Mouse (Mus musculus): ENCODE results near the gene Ppp2r2c. TPM values are rescaled to one million over a fixed set of nuclear protein-coding genes. Genes with fewer than 3 reads are reported as not detected.
A peak's percentile ranks its signal among the peaks of the same experiment; 100 is the strongest.

Gene Ppp2r2c
- polyA plus RNA-seq, 1 experiment: not detected

DNA sequence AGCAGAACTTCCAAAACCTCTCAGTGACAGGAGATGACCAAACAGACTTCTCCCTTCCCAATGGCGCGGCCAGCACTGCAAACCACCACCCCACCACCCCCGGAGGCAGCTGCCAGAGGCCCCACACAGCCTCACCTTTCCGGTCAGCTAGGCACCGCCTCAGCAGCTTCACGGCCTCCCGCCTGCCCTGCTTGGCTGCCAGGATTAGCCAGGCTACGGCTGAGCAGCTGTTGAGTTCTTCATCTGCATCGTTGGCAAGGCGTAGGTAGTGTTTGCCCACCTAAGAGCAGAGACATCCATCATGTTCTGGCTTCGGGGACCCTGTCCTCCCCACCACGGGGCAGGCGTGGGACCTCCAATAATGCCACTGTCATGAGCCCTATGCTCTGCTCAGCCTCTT is 107.0 kb downstream of the Ppp2r2c start:
- Histone ChIP-seq H3K27me3 (ENCODE audit: control insufficient read depth) (no peaks in the 10 kb centered on the region), H3K36me3 (ENCODE audit: control insufficient read depth) (no peaks in the 10 kb centered on the region; the same call in 1 of the 2 replicates), H3K4me3 (replicated peaks) (no peak overlapping the region), H3K4me1 (ENCODE audit: control insufficient read depth) (no peaks in the 10 kb centered on the region), H3K9me3 (ENCODE audit: control insufficient read depth, low read length) (no peaks in the 10 kb centered on the region)
- no peak for TF ChIP-seq GATA1 (IDR thresholded peaks at IDR 0.05; ENCODE audit: low read length)
- TF ChIP-seq TAL1 (IDR thresholded peaks at IDR 0.05; ENCODE audit: low read length): no peak

DNA sequence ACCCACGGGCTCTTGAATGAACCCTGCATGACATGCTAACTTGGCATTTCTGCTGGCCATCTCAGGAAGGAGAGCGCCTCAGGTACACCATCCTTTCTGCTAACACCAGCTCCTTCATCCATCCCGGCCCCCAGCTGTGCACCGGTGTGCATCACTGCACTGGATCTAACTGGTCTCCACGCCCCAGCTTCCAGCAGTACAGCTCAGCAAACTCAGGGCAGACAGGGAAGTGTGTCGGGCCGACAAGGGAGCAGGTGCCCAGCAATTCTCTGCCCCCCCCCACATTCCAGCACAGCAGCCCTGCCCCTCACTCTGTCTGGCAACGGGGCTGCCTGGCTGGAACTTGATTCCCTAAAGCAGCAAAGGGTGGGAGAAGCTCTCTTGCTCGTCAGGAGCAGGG is 109.5 kb downstream of the Ppp2r2c start:
- Histone ChIP-seq H3K9me3 (ENCODE audit: control insufficient read depth, low read length) (no peaks in the 10 kb centered on the region), H3K4me1 (ENCODE audit: control insufficient read depth) (no peaks in the 10 kb centered on the region), H3K36me3 (ENCODE audit: control insufficient read depth) (no peaks in the 10 kb centered on the region; the same call in 1 of the 2 replicates), H3K27me3 (ENCODE audit: control insufficient read depth) (no peaks in the 10 kb centered on the region), H3K4me3 (replicated peaks) (no peak overlapping the region)
- TF ChIP-seq TAL1 (IDR thresholded peaks at IDR 0.05; ENCODE audit: low read length) (no peak), GATA1 (IDR thresholded peaks at IDR 0.05; ENCODE audit: low read length) (no peak)

GRCm38 (mm10) chr5:36979001-36979400 is 110.7 kb downstream of the Ppp2r2c start:
- H3K4me1 ChIP-seq (ENCODE audit: control insufficient read depth): no peaks in the 10 kb centered on the region
- no peaks in the 10 kb centered on the region for H3K9me3 ChIP-seq (ENCODE audit: control insufficient read depth, low read length)
- TF ChIP-seq GATA1 (IDR thresholded peaks at IDR 0.05; ENCODE audit: low read length) (no peak), TAL1 (IDR thresholded peaks at IDR 0.05; ENCODE audit: low read length) (no peak)
- H3K36me3 ChIP-seq (ENCODE audit: control insufficient read depth): no peaks in the 10 kb centered on the region; the same call in 1 of the 2 replicates
- H3K27me3 ChIP-seq (ENCODE audit: control insufficient read depth): no peaks in the 10 kb centered on the region
- H3K4me3 ChIP-seq (replicated peaks): no peak overlapping the region

GRCm38 (mm10) chr5:36979631-36980030 is 111.3 kb downstream of the Ppp2r2c start:
- H3K36me3 ChIP-seq (ENCODE audit: control insufficient read depth): no peaks in the 10 kb centered on the region; the same call in 1 of the 2 replicates
- TF ChIP-seq TAL1 (IDR thresholded peaks at IDR 0.05; ENCODE audit: low read length) (no peak), GATA1 (IDR thresholded peaks at IDR 0.05; ENCODE audit: low read length) (no peak)
- no peak overlapping the region for H3K4me3 ChIP-seq (replicated peaks)
- H3K9me3 ChIP-seq (ENCODE audit: control insufficient read depth, low read length): no peaks in the 10 kb centered on the region
- H3K4me1 ChIP-seq (ENCODE audit: control insufficient read depth): no peaks in the 10 kb centered on the region
- no peaks in the 10 kb centered on the region for H3K27me3 ChIP-seq (ENCODE audit: control insufficient read depth)

DNA sequence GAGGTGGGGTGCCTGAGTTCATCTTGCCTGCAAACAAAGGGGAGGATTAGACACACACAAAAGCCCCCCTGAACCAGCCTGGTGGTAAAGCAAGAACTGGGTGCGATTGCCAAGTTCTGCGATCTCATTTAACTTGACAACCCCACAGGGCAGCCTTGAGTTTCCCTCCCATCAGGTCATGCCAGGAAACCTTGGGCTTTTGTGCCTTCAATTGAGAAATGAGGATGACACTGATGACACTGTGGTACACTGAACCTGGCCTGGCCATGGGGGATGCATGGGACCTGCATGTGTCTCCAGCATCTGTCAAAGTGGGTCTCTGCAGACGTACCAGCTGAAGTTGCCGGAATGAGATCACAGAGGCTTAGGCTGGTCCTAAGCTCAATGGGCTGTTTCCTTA is 114.0 kb downstream of the Ppp2r2c start:
- Histone ChIP-seq H3K27me3 (ENCODE audit: control insufficient read depth) (0 out of 2 replicates have a peak, but pooled peaks cover 2% of the 10 kb centered on the region), H3K4me3 (replicated peaks) (no peak overlapping the region), H3K4me1 (ENCODE audit: control insufficient read depth) (no peaks in the 10 kb centered on the region), H3K36me3 (ENCODE audit: control insufficient read depth) (no peaks in the 10 kb centered on the region), H3K9me3 (ENCODE audit: control insufficient read depth, low read length) (no peaks in the 10 kb centered on the region)
- TF ChIP-seq GATA1 (IDR thresholded peaks at IDR 0.05; ENCODE audit: low read length) (no peak), TAL1 (IDR thresholded peaks at IDR 0.05; ENCODE audit: low read length) (no peak)

GRCm38 (mm10) chr5:36986617-36987016 is 118.3 kb downstream of the Ppp2r2c start:
- Histone ChIP-seq H3K4me3 (replicated peaks) (no peak overlapping the region), H3K9me3 (ENCODE audit: control insufficient read depth, low read length) (no peaks in the 10 kb centered on the region), H3K4me1 (ENCODE audit: control insufficient read depth) (peaks cover 11% of the 10 kb centered on the region), H3K36me3 (ENCODE audit: control insufficient read depth) (no peaks in the 10 kb centered on the region), H3K27me3 (ENCODE audit: control insufficient read depth) (peaks cover 13% of the 10 kb centered on the region)
- TF ChIP-seq GATA1 (IDR thresholded peaks at IDR 0.05; ENCODE audit: low read length) (no peak), TAL1 (IDR thresholded peaks at IDR 0.05; ENCODE audit: low read length) (no peak)

DNA sequence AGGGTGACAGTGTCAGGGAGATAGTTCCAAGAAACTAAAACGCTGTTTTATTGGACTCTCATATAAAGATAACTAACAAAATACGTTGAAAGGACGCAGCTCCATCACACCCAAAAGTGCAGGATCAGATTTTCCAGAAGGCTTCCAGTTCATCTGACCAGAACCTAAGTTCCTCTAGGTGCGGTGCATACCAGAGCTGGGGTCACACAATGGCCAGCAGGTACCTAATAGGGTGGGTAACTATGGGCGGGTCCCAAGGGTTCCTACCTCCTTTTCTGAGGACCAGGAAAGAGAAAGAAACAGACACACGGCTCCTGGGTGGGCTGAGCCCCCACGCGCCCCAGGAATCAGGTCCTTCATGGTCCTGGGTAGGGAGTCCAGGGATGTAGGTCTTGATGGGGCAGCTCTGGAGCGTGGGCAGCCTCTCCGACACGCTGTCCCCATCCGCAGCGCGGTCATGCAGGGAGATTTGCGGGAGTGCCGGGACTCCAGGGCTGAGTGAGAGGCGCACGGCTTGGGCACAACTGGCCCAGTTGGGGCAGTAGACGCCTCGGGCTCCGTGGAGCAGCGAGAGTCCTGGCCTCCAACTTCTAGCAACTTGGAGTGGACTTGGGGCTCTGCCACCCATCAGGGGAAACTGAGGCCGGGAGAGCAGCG is 119.9 kb downstream of the Ppp2r2c start:
- Histone ChIP-seq H3K4me1 (ENCODE audit: control insufficient read depth) (peaks cover 11% of the 10 kb centered on the region), H3K36me3 (ENCODE audit: control insufficient read depth) (no peaks in the 10 kb centered on the region), H3K9me3 (ENCODE audit: control insufficient read depth, low read length) (no peaks in the 10 kb centered on the region), H3K27me3 (ENCODE audit: control insufficient read depth) (peaks cover 13% of the 10 kb centered on the region), H3K4me3 (replicated peaks) (peak overlapping the region; percentile 52)
- TF ChIP-seq TAL1 (IDR thresholded peaks at IDR 0.05; ENCODE audit: low read length) (no peak), GATA1 (IDR thresholded peaks at IDR 0.05; ENCODE audit: low read length) (no peak)

GRCm38 (mm10) chr5:36988781-36989624 is 120.7 kb downstream of the Ppp2r2c start, which contains the start of gene Wfs1:
TSS of gene Wfs1 (minus strand) at chr5:36989205.
- Histone ChIP-seq H3K27me3 (ENCODE audit: control insufficient read depth) (peaks cover 13% of the 10 kb centered on the region), H3K4me3 (replicated peaks) (peak within 1 kb of the TSS; percentile 52)
- TF ChIP-seq TAL1 (IDR thresholded peaks at IDR 0.05; ENCODE audit: low read length): no peak
- TF ChIP-seq GATA1 (IDR thresholded peaks at IDR 0.05; ENCODE audit: low read length): no peak

DNA sequence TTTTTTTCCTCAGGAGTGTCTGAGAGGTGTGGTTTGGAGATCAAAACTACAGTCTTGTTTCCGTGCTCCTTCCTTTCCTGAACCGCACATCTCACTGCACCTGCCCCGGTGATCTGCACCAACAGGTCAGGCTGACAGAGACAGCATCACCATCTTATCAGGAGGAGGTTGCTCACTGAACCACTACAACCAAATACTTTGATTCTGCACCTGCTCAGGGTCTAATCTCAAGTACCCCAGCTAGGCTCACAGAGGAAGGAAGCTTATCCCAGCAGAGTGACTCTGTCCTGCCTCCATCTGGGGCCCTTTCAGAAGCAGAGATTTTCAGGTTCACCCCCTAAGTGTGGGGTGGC is 121.3 kb downstream of the Ppp2r2c start:
- TF ChIP-seq GATA1 (IDR thresholded peaks at IDR 0.05; ENCODE audit: low read length) (no peak), TAL1 (IDR thresholded peaks at IDR 0.05; ENCODE audit: low read length) (no peak)
- H3K36me3 ChIP-seq (ENCODE audit: control insufficient read depth): no peaks in the 10 kb centered on the region
- no peak overlapping the region for H3K4me3 ChIP-seq (replicated peaks)
- H3K27me3 ChIP-seq (ENCODE audit: control insufficient read depth): peaks cover 13% of the 10 kb centered on the region
- H3K4me1 ChIP-seq (ENCODE audit: control insufficient read depth): peaks cover 11% of the 10 kb centered on the region
- H3K9me3 ChIP-seq (ENCODE audit: control insufficient read depth, low read length): no peaks in the 10 kb centered on the region

More at GRCm38 (mm10) chr5:36988781-36989624, 120.7 kb downstream of the Ppp2r2c start, which contains the start of gene Wfs1:
- Histone ChIP-seq H3K9me3 (ENCODE audit: control insufficient read depth, low read length) (no peaks in the 10 kb centered on the region), H3K4me1 (ENCODE audit: control insufficient read depth) (peaks cover 11% of the 10 kb centered on the region), H3K36me3 (ENCODE audit: control insufficient read depth) (no peaks in the 10 kb centered on the region)

Data from erythroblast, embryonic 14.5 days (primary cell).